Mouse (Mus musculus): Measurements from ENCODE around the gene Hk1. TPM values are rescaled to one million over a fixed set of nuclear protein-coding genes. Genes with fewer than 3 reads are reported as not detected.
A peak's percentile ranks its signal among the peaks of the same experiment; 100 is the strongest.

The Hk1 gene
- polyA plus RNA-seq, 1 experiment: 9.7 TPM

- DNase-seq (ENCODE audit: low read depth, low spot score): no peak
- 70% methylated on average over 9 of the region's 9 CpGs for WGBS
Measured at GRCm38 (mm10) chr10:62344004-62344752, 35.5 kb downstream of the Hk1 start.

DNA sequence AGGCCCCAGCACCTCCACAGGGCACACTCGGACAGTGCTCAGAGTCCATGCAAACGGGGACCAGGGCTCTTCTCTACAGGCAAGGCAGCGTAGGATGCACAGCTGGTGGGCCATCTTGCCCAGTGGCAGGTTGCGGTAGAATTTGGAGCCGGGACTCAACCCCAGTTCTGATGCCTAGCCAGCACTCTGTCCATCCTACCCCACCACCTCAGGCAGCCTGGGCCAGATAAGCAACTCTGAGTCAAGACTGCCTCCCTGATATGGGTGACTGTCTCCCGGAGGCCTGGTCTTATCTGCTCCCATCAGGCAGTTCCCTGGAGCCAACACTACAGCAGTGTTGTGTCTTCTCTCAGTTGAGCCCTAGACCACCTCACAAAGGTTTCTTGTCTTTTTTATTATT, 37.2 kb downstream of the Hk1 start:
- WGBS: 95% methylated on average over 6 of the region's 6 CpGs
- no peak for DNase-seq (ENCODE audit: low read depth, low spot score)

GRCm38 (mm10) chr10:62341956-62342355, 37.8 kb downstream of the Hk1 start:
- 93% methylated on average over 4 of the region's 4 CpGs for WGBS
- DNase-seq (ENCODE audit: low read depth, low spot score): no peak

GRCm38 (mm10) chr10:62340991-62341390, 38.7 kb downstream of the Hk1 start:
- 7% methylated on average over 3 of the region's 3 CpGs for WGBS
- no peak for DNase-seq (ENCODE audit: low read depth, low spot score)

GRCm38 (mm10) chr10:62340095-62340731, 39.5 kb downstream of the Hk1 start:
- peak; percentile 85 for DNase-seq (ENCODE audit: low read depth, low spot score)
- under 1% methylated on average over 38 of the region's 38 CpGs for WGBS

DNA sequence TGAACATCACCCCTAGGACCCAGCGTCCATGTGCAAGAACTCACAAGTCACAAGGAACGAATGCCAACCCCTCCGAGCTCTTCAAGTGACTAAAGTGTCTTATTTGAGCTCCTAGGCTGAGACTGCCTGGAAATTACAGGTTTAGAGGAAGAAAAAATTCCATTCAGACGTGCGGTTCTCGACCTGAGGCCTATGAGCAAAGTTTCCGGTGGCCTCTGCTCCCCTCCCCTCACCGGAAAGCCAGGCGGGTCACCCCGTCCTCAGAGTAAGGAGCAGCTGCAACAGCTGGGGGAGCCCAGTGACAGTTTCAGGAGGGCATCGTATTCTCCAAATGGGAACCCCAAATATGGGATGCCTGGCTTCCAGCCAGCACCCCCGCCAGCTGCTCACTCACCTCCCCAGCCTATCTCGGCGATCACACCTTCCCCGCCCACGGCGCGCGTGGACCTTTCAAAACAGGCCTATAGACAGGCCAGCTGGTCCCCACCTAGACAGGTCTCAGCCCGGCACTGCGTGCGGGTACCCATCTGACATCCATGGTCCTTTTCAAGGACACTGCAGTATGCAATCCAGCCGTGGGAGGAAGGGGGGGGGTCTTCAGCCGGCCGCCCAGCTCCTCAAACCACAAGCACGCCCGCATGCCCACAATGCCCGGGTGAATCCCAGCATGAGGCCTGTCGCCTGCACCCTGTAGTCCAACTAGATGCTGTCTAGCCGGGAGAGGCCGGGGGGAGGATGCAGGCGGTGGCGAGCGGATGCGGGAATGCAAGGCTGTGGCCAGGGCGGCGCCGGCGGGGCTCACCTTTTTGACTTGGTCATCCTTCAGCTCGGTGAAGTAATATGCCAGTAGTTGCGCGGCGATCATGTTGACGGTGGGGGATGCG, 40.3 kb downstream of the Hk1 start:
- WGBS: 2% methylated on average over 45 of the region's 45 CpGs
- no peak for DNase-seq (ENCODE audit: low read depth, low spot score)

DNA sequence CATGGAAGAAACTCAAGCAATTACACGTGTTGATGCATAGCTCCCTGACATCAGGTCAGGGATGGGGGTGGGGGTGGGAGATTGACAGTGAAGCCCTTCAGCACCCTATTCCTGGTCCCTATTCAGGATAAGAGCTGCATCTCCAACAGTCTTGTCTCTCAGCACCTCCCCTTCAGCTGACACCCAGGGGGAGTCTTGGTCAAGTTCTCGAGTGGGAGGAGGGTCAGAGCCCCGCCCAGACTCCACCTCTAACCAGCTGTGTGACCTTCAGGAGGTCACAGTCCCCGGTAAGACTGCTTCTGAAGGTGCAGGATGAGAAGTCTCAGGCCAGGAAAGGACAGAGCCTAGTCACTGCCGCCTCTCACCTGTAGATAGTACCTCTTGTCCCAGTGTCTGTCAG, 41.1 kb downstream of the Hk1 start:
- DNase-seq (ENCODE audit: low read depth, low spot score): no peak
- WGBS: 21% methylated on average over 5 of the region's 5 CpGs

- no peak for DNase-seq (ENCODE audit: low read depth, low spot score)
- WGBS: 21% methylated on average over 9 of the region's 9 CpGs
Measured at GRCm38 (mm10) chr10:62338176-62338575, 41.5 kb downstream of the Hk1 start.

GRCm38 (mm10) chr10:62336601-62337578, 42.8 kb downstream of the Hk1 start:
- WGBS: 16% methylated on average over 12 of the region's 12 CpGs
- peak; percentile 92 for DNase-seq (ENCODE audit: low read depth, low spot score)

- no peak for DNase-seq (ENCODE audit: low read depth, low spot score)
- 53% methylated on average over 6 of the region's 6 CpGs for WGBS
Measured at GRCm38 (mm10) chr10:62335423-62335776, 44.3 kb downstream of the Hk1 start.

GRCm38 (mm10) chr10:62334686-62335422, 44.9 kb downstream of the Hk1 start:
- 83% methylated on average over 20 of the region's 20 CpGs for WGBS
- DNase-seq (ENCODE audit: low read depth, low spot score): no peak

GRCm38 (mm10) chr10:62333269-62333668, 46.4 kb downstream of the Hk1 start:
- no peak for DNase-seq (ENCODE audit: low read depth, low spot score)
- WGBS: 91% methylated on average over 14 of the region's 14 CpGs

- WGBS: 5% methylated on average over 7 of the region's 7 CpGs
- peak; percentile 83 for DNase-seq (ENCODE audit: low read depth, low spot score)
Measured at GRCm38 (mm10) chr10:62332514-62332913, 47.2 kb downstream of the Hk1 start.

GRCm38 (mm10) chr10:62331771-62332170, 47.9 kb downstream of the Hk1 start:
- 47% methylated on average over 12 of the region's 12 CpGs for WGBS
- no peak for DNase-seq (ENCODE audit: low read depth, low spot score)

GRCm38 (mm10) chr10:62331296-62331695, 48.4 kb downstream of the Hk1 start:
- 89% methylated on average over 9 of the region's 9 CpGs for WGBS
- no peak for DNase-seq (ENCODE audit: low read depth, low spot score)

DNA sequence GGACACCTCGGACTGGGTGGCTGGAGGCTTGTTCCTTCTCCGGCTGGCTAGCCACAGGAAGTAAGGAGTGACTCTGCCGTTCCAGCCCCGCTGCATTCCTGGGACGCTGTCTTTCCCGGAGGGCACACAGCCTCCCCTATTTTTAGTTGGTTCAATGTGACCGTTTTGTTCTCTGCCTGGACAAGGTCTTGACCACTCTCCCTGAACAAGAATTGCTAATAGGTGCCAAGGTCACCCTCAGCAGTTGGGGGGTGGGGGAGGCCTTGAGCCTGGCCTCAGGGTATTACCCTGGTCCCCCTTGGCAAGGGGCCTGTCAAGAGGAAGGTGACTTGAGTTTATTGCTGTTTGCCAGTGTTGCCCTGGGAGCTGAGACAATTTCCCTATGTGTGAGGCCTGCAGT, 49.9 kb downstream of the Hk1 start:
- 23% methylated on average over 7 of the region's 7 CpGs for whole genome bisulfite sequencing
- no peak for DNase-seq (ENCODE audit: low read depth, low spot score)

GRCm38 (mm10) chr10:62328886-62329412, 50.8 kb downstream of the Hk1 start:
- WGBS: 92% methylated on average over 10 of the region's 10 CpGs
- no peak for DNase-seq (ENCODE audit: low read depth, low spot score)

- 49% methylated on average over 23 of the region's 23 CpGs for WGBS
- no peak for DNase-seq (ENCODE audit: low read depth, low spot score)
Measured at GRCm38 (mm10) chr10:62327572-62328317, 52.0 kb downstream of the Hk1 start.

All from large intestine, adult 2 months (tissue).